Mouse (Mus musculus) liver, postnatal 0 days (tissue): ENCODE measurements around the gene Camta2. TPM values are rescaled to one million over a fixed set of nuclear protein-coding genes. Genes with fewer than 3 reads are reported as not detected.

ENCODE experiments used
- ATAC-seq: fragments of 200-750 bp; cut with Nextera tagmentation; 2 replicates; pipeline ENCODE4 v1.8.0; 2017; ENCODE audit warnings: mild to moderate bottlenecking, moderate library complexity
- DNase-seq: peaks from one replicate; pipeline ENCODE4 v3.0.0-alpha.2; 2016
- H3K27ac ChIP-seq: fragments of 300-500 bp; sonication (generic); 2 replicates; pipeline ENCODE4 v1.5.1; 2014; ENCODE audit warnings: antibody characterized with exemption, moderate library complexity, mild to moderate bottlenecking, low read depth
- H3K27me3 ChIP-seq: fragments of 300-500 bp; sonication (generic); 2 replicates; pipeline ENCODE4 v1.6.1; 2014; ENCODE audit warnings: low read length, control low read depth, mixed read lengths; ENCODE audit not compliant: insufficient read depth
- H3K36me3 ChIP-seq: fragments of 300-500 bp; sonication (generic); replicated peaks from 2 replicates; pipeline ENCODE4 v1.6.1; 2014; ENCODE audit warnings: mild to moderate bottlenecking, control low read depth, low read length, moderate library complexity, mixed read lengths; ENCODE audit not compliant: insufficient read depth
- H3K4me1 ChIP-seq: fragments of 300-500 bp; sonication (generic); 2 replicates; pipeline ENCODE4 v1.6.1; 2014; ENCODE audit warnings: antibody characterized with exemption, mild to moderate bottlenecking, control low read depth; ENCODE audit not compliant: insufficient read depth
- H3K4me2 ChIP-seq: fragments of 300-500 bp; sonication (generic); 2 replicates; pipeline ENCODE4 v1.6.1; 2014; ENCODE audit warnings: low read depth, mild to moderate bottlenecking, low read length, moderate library complexity, mixed read lengths
- H3K4me3 ChIP-seq: fragments of 300-500 bp; sonication (generic); 2 replicates; pipeline ENCODE4 v1.5.1; 2014; ENCODE audit warnings: low read depth, low read length
- H3K9ac ChIP-seq: fragments of 300-500 bp; sonication (generic); replicated peaks from 2 replicates; pipeline ENCODE4 v1.6.1; 2014; ENCODE audit warnings: mild to moderate bottlenecking, moderate library complexity
- H3K9me3 ChIP-seq: fragments of 300-500 bp; sonication (generic); 2 replicates; pipeline ENCODE4 v1.6.1; 2016; ENCODE audit warnings: mild to moderate bottlenecking, control low read depth, low read length, mixed read lengths
- CTCF ChIP-seq: sonication (generic); IDR thresholded peaks from 2 replicates; pipeline ENCODE4 v1.5.1; 2016; ENCODE audit warnings: antibody characterized with exemption, low read depth
- EP300 ChIP-seq: IDR thresholded peaks from 2 replicates; pipeline ENCODE4 v1.6.1; 2016; ENCODE audit warnings: antibody characterized with exemption, low read depth, mild to moderate bottlenecking
- WGBS: fragments of 180-500 bp; shearing (Covaris S2); extraction: QIAGEN DNeasy Blood & Tissue Kit; methylation state at CpG from one replicate; pipeline ENCODE4 v1.1.7; 2014; ENCODE audit not compliant: insufficient replicate concordance; 5-methylcytosine and 5-hydroxymethylcytosine counted together
- polyA plus RNA-seq: library from polyadenylated mRNA; unstranded; fragments of >200 nt; fragmentation: Nextera tagmentation; extraction: Ambion mirVana; gene quantifications from 2 replicates; pipeline ENCODE4 v1.2.1, GENCODE M21; 2015

The Camta2 gene
- polyA plus RNA-seq, 1 experiment from 2014 or later, result 3.4 TPM

- Histone ChIP-seq H3K36me3 (peaks cover 10% of the 10 kb centered on the region; the same call in 1 of the 2 replicates), H3K27me3 (no peaks in the 10 kb centered on the region), H3K27ac (no peak overlapping the region), H3K4me3 (no peak overlapping the region), H3K9me3 (no peaks in the 10 kb centered on the region), H3K9ac (no peak overlapping the region), H3K4me2 (no peak overlapping the region), H3K4me1 (peaks cover 23% of the 10 kb centered on the region)
- TF ChIP-seq CTCF (no peak), EP300 (no peak)
- no peak for DNase-seq
- WGBS, result 53% methylated on average over 11 of the region's 11 CpGs
- ATAC-seq, result no peak
Observed at GRCm38 (mm10) chr11:70674501-70674900, 13.4 kb downstream of the Camta2 start.

GRCm38 (mm10) chr11:70674014-70674413 lies 13.9 kb downstream of the Camta2 start:
- no peak overlapping the region for H3K27ac ChIP-seq
- peaks cover 10% of the 10 kb centered on the region; the same call in 1 of the 2 replicates for H3K36me3 ChIP-seq
- H3K4me2 ChIP-seq, result no peak overlapping the region
- no peaks in the 10 kb centered on the region for H3K9me3 ChIP-seq
- H3K4me1 ChIP-seq, result peaks cover 18% of the 10 kb centered on the region
- no peak for TF ChIP-seq CTCF
- TF ChIP-seq EP300, result no peak
- H3K4me3 ChIP-seq, result no peak overlapping the region
- no peak overlapping the region for H3K9ac ChIP-seq
- ATAC-seq (no peak), DNase-seq (no peak)
- 88% methylated on average over 6 of the region's 6 CpGs for WGBS
- no peaks in the 10 kb centered on the region for H3K27me3 ChIP-seq

- H3K4me2 ChIP-seq, result no peak overlapping the region
- H3K9me3 ChIP-seq, result no peaks in the 10 kb centered on the region
- H3K9ac ChIP-seq, result no peak overlapping the region
- H3K27ac ChIP-seq, result no peak overlapping the region
- WGBS, result 86% methylated on average over 16 of the region's 16 CpGs
- H3K4me1 ChIP-seq, result peaks cover 24% of the 10 kb centered on the region
- no peak overlapping the region for H3K4me3 ChIP-seq
- DNase-seq (no peak), ATAC-seq (no peak)
- H3K36me3 ChIP-seq, result peaks cover 10% of the 10 kb centered on the region; the same call in 1 of the 2 replicates
- TF ChIP-seq CTCF (no peak), EP300 (no peak)
- no peaks in the 10 kb centered on the region for H3K27me3 ChIP-seq
Observed at GRCm38 (mm10) chr11:70671333-70672047, 16.4 kb downstream of the Camta2 start.

- Histone ChIP-seq H3K4me3 (peak overlapping the region; percentile 69; the same call in 1 of the 2 replicates), H3K4me1 (peaks cover 24% of the 10 kb centered on the region), H3K27ac (0 out of 2 replicates have a peak overlapping the region, but pooled peaks have one; percentile 96), H3K9ac (peak overlapping the region; percentile 73), H3K9me3 (no peaks in the 10 kb centered on the region), H3K4me2 (peak overlapping the region; percentile 98), H3K27me3 (no peaks in the 10 kb centered on the region), H3K36me3 (peaks cover 13% of the 10 kb centered on the region; the same call in 1 of the 2 replicates)
- DNase-seq (no peak), ATAC-seq (no peak)
- TF ChIP-seq EP300 (no peak), CTCF (no peak)
- 73% methylated on average over 14 of the region's 14 CpGs for WGBS
Observed at GRCm38 (mm10) chr11:70670483-70670882, 17.4 kb downstream of the Camta2 start.

- ATAC-seq (no peak), DNase-seq (peak; percentile 83)
- H3K27ac ChIP-seq, result peak overlapping the region; percentile 96
- no peaks in the 10 kb centered on the region for H3K27me3 ChIP-seq
- H3K4me2 ChIP-seq, result peak overlapping the region; percentile 98
- peak overlapping the region; percentile 69 for H3K4me3 ChIP-seq
- 1% methylated on average over 31 of the region's 31 CpGs for WGBS
- H3K36me3 ChIP-seq, result peaks cover 20% of the 10 kb centered on the region
- H3K4me1 ChIP-seq, result peaks cover 24% of the 10 kb centered on the region
- TF ChIP-seq CTCF (peak; percentile 64), EP300 (no peak)
- peak overlapping the region; percentile 73 for H3K9ac ChIP-seq
- H3K9me3 ChIP-seq, result no peaks in the 10 kb centered on the region
Observed at GRCm38 (mm10) chr11:70669582-70670345, 18.1 kb downstream of the Camta2 start.

- Histone ChIP-seq H3K27ac (peak within 1 kb of the TSS; percentile 96), H3K27me3 (no peaks in the 10 kb centered on the region), H3K9ac (peak within 1 kb of the TSS; percentile 73), H3K36me3 (peaks cover 27% of the 10 kb centered on the region), H3K4me2 (peak within 1 kb of the TSS; percentile 98), H3K4me3 (peak within 1 kb of the TSS; percentile 69), H3K9me3 (no peaks in the 10 kb centered on the region), H3K4me1 (peaks cover 24% of the 10 kb centered on the region)
- TF ChIP-seq EP300, result peak; percentile 39; the same call in 1 of the 2 replicates
- TF ChIP-seq CTCF, result no peak
- ATAC-seq (peak; percentile 92), DNase-seq (peak; percentile 93)
- 1% methylated on average over 44 of the region's 44 CpGs for WGBS
Observed at GRCm38 (mm10) chr11:70668771-70669505, 19.0 kb downstream of the Camta2 start, which contains the start of gene Spag7. Gene Spag7 (minus strand): TSS chr11:70669416.
